Mouse (Mus musculus): Measurements from ENCODE around the gene Psapl1.

Psapl1 gene

GRCm38 (mm10) chr5:36203916-36204315 is at the start of gene Psapl1:
Gene Psapl1, plus strand, starts transcription at chr5:36204021.
- DNase-seq (ENCODE audit: low spot score), result peak; percentile 51

GRCm38 (mm10) chr5:36154879-36155485 is 48.8 kb upstream of the Psapl1 start:
- DNase-seq (ENCODE audit: low spot score), result no peak

DNA sequence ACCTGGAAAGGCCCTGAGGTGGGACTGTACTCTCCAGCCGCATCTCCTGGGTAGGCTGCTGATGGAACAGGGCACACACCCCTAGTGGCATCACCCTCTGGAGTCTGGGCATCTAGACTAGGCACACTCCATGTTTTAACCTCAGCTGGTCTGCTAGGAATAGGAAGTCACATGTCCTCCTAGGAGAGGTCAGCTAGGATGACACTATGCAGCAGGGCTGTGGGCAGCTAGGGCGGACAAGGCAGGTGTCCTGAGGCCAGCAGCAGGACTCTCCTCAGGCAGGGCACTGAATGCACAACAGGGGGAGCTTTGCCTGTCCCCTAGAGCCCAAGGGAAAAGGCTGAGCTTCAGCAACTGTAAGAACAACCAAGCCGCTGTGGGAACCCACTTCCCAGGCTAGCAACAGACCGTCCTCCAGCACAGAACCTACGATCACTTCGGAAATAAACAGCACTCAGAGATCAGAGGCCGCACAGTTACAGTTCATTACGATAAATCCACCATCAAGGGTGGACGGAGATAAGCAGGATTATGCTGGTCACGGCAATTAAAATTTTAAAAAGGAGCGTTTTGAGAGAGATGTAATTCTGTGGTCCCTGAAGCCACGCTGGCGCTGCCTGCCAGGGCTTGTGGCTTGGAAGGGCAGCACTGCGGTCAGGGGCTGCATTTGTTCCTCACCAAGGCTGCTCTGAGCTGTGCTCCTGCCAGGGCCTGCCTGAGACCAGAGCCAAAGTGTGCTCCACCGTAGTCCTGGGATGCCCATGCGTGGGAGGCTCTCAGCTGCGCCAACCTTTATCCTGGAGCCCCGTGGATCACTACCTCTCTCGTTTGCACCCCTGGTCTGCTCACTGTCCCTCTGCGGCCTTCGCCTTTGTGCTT is 38.2 kb upstream of the Psapl1 start:
- DNase-seq (ENCODE audit: low spot score), result no peak

GRCm38 (mm10) chr5:36166346-36167013 is 37.3 kb upstream of the Psapl1 start:
- DNase-seq (ENCODE audit: low spot score), result no peak

- DNase-seq (ENCODE audit: low spot score), result no peak
These were observed 34.7 kb upstream of the Psapl1 start for GRCm38 (mm10) chr5:36168963-36169650.

GRCm38 (mm10) chr5:36174569-36175115 is 29.2 kb upstream of the Psapl1 start:
- DNase-seq (ENCODE audit: low spot score), result no peak

DNA sequence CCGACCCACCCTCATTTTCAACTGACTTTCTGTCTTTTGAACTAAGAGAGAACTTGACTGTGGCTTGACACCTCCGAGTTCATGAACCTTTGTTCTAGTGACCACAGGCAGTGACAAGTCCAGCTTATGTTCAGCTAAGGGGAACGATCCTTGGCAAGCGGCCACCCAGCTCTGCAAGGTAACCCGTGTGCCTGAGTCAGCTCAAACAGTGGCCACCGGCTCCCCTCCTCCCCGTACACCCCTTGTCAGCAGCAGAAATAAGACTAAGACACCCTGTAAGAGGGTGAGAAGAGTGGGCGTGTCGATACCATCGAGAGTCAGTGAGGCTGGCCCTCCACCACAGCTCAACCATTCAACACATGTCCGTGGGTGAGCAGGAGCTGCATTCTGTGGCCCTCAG is 27.4 kb upstream of the Psapl1 start:
- peak; percentile 56 for DNase-seq (ENCODE audit: low spot score)

DNA sequence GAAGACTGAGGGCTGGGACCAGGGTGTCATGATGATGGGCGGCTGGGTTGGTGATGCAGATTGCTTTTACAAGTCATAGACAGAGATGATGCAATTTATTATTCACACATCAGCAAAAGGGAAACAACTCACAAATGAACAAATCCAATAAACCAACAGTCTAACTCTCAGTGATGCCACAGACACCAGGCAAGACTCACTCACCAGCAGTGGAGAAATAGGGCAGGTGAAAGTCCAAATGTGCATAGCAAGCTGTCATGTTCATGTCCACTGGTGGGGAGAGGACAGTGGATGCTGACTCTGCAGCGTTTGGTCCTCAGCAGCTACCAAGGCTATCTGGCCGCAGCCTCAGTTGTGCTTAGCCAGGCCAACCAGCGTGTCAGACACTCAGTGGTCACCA is 26.9 kb upstream of the Psapl1 start:
- no peak for DNase-seq (ENCODE audit: low spot score)

DNA sequence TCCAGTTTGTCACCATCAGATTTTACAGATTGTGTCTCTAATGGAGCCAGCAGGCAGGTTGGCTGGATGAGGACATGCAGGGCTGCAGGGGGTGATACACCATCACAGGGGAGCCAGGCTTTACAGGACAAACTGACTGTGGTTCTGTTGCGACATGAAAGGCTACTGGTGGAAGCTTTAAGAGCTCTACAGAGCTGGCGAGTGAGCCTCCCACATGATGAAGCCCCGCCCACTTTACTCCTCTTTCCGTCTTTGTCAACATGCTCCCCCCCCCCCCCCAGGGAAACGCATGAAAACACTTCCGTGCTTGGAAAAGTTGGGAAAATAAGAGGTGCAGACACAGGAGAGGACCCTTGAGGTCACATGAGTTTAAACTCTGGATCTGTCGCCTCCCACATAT is 25.6 kb upstream of the Psapl1 start:
- DNase-seq (ENCODE audit: low spot score), result no peak

GRCm38 (mm10) chr5:36178785-36179184 is 25.0 kb upstream of the Psapl1 start:
- no peak for DNase-seq (ENCODE audit: low spot score)

DNA sequence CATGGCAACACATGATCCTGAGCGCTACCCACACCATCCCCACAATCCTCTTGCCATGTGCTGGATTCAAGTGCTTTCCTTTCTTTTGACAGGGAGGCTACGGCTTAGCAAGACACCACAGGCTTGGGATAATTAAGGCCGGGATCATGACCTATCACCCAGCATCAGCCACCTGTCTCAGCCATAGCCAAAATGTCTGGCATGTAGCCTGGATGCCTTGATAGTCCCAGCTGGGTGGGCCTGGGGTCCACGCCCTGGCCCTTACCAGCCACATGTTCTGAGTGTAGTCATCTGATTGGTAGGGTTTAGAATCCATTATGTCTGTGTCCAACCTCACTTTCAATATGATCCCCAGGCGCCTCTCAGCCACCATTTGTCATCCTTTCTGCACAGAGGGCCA is 24.1 kb upstream of the Psapl1 start:
- DNase-seq (ENCODE audit: low spot score), result no peak

DNA sequence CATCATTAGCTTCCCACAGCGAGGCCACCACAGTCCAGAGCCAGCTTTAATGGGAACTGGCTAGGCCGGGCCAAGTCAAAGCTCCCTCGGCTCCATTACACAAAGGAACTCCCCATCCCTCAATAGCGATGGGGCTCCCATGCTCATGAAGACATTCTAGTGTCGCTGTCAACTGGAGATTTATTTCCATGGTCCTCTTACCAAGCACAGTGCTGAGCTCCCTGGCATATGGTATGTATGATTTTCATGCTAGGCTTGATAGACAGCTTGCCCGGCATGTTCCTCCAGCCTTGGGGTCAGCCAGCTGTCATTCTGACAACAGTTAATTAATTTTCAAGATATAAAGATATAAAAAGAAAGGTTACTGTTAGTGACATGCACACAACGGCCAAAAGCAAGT is 21.5 kb upstream of the Psapl1 start:
- no peak for DNase-seq (ENCODE audit: low spot score)

GRCm38 (mm10) chr5:36186294-36187053 is 17.3 kb upstream of the Psapl1 start:
- DNase-seq (ENCODE audit: low spot score), result no peak

GRCm38 (mm10) chr5:36188310-36188709 is 15.5 kb upstream of the Psapl1 start:
- peak; percentile 29 for DNase-seq (ENCODE audit: low spot score)

DNA sequence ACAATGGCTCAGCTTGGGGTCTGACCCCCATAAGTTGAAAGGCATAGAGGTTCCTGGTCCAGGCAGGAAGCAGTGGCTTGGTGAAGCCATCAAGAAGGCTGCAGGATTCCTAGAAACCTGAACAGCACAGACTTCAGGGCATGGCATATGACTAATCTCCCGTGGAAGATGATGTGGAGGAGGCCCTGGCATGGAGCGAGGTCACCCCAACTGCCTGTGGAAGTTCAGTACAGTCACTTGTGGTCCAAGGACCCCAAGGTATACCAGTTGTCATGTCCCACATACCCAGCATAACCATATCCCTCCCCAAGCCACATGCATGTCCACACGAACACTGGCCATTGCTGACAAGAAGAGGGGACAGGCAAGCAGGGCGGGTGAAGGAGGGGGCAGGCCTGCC is 12.5 kb upstream of the Psapl1 start:
- no peak for DNase-seq (ENCODE audit: low spot score)

DNA sequence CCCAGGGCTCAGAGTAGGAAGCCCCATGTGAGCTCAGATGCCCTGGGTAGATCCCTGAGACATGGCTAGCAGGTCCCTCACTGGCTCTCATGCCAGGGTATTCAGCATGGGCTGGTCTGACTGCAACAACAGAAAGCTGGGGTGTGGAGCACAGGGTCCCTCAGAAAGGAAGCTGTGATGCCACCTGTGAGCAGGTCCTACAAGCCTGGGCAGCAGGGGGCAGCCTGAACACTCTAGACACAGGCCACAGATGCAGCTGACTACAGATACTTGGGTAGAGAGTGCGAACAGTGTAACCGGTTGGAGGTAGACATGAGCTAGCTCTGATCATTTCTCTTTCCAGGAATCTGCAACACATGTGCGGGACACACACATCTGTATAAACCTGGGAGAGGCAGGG is 11.9 kb upstream of the Psapl1 start:
- no peak for DNase-seq (ENCODE audit: low spot score)

- DNase-seq (ENCODE audit: low spot score), result no peak
These were observed 11.1 kb upstream of the Psapl1 start for GRCm38 (mm10) chr5:36192677-36193076.

DNA sequence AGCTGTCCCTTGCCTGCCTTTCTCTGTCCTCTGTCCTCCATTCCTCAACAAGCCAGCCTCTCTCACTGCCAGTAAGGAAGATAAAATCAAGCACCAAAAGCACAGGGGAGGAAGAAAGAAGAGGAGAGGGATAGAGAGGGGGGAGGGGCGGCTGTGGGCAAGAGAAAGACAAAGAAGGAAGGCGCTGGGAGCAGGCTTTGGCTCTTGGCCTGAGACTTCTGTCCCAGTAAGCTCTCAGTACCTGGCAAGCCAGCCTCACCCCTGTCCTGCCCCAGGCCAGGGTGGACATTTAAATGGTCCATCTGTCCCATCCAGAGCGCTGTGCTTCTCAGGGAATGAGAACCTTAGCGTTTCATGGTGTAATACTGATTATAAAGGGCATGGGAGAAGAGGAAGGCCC is 9.2 kb upstream of the Psapl1 start:
- DNase-seq (ENCODE audit: low spot score), result no peak

DNA sequence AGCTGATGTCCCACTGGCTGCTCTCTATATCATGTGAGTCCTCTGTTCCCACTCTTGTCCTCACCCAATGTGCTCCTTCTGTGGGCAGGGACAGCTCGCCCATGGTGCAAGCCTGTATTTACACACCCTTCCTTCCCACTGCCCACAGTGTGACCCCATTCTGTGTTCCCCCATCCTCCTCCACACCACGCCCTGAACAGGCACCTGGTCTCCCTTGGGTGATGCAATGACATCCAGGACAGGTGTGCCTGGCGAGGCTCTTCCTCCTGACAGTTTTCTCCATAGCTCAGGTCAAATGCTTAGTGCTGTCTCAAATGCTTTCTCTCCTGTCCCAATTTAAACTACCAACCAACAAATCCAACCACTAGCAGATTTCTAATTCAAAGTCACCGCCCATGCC is 8.4 kb upstream of the Psapl1 start:
- DNase-seq (ENCODE audit: low spot score), result no peak

DNA sequence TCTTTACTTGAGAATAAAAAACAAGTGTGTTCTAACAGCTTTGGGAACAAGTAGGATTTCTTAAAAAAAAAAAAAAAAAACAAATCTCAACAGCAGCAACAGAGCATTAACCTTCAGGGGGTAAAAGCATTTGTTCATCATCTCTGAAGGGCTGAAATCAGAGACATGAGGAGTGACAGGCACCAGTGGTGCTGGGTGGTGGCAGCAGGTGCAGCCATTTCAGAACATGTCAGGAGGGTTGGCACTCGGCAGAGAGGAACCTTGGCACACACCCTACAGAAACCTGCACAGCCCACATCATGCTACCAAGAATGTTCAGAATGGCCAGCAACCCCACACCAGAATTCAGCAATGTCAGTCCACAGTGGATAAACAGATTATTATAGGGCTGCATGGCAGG is 4.3 kb upstream of the Psapl1 start:
- DNase-seq (ENCODE audit: low spot score), result no peak

GRCm38 (mm10) chr5:36202781-36203180 is 1.0 kb upstream of the Psapl1 start:
- DNase-seq (ENCODE audit: low spot score), result peak; percentile 44
